Mouse (Mus musculus) cerebellum, adult (tissue): ENCODE measurements around the gene Metrnl.
"Not testable (repeated sequence)": the region's sequence is repeated elsewhere in the genome, so short reads cannot be mapped to it uniquely, and the experiment has no call there.

Experiments
- ATAC-seq: cut with Nextera tagmentation; 2 replicates; pipeline ENCODE4 v1.9.2; 2017; ENCODE audit warnings: mild to moderate bottlenecking, moderate library complexity, mixed read lengths; ENCODE audit not compliant: insufficient number of reproducible peaks, low FRiP score, low TSS enrichment

Gene Metrnl

DNA sequence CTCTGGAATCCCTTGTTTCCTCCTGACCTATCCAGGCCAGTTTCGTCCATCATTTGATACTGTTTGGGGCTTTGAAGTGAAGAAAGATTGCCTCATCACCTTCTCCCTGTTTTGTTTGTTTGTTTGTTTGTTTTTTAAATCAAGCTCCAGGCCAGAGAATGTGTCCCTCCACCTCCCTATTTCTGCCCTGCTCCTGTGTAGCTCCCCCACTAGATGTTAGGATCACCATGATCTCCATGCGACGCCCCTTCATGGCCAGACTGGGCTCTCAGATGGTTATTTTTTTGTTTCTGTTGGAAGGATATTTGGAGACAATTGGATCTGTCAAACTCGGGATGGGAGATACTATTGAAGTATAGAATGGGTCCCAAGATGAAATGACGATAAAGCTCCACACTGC is at the start of gene Metrnl:
TSS of gene Metrnl (plus strand) at position 301 of the 400 bp plus-strand sequence.
- no peak for ATAC-seq

DNA sequence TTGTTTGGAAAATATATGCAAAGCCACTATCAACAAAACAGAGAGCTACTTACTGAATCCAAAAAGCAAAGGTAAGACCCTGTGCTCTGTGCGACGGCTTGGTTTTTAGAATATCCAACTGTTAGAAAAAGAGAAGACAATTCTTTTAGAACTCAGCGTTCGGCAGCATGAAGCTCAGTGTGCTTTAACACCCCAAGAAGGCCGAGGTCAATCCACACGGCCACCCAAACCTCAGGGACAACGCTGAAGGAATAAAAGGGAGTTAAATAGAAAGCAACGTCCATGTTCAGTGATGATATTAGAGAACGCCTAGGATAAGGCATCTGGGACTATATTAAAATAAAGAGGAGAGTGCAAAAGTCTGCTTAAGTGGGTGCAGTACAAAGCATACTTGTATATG is 49.8 kb upstream of the Metrnl start:
- ATAC-seq: no peak

- ATAC-seq: no peak
Measured at GRCm38 (mm10) chr11:121651983-121652382, 49.4 kb upstream of the Metrnl start.

GRCm38 (mm10) chr11:121652547-121653305 is 48.6 kb upstream of the Metrnl start:
- ATAC-seq: no peak

DNA sequence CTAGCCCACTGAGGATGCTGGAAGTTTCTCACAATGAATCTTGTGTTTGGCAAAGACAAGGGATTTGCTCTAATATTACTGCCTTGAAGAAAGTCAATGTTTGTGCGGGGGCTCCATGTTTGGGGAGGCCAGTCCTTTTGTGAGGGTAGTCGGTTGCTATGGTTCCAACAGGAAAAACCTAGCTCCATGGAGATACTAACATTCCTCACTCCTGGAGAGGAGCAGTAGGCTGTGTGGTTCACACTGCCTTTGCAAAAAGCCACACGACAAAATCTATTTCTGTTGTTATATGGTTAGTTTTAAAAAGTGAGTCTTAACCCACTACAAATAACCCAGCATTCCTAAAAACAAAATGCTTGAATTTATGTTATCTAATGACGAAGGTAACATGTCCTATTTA is 47.7 kb upstream of the Metrnl start:
- no peak for ATAC-seq

- no peak for ATAC-seq
Measured at GRCm38 (mm10) chr11:121654406-121654945, 46.9 kb upstream of the Metrnl start.

- no peak for ATAC-seq
Measured at GRCm38 (mm10) chr11:121655166-121655806, 46.1 kb upstream of the Metrnl start.

GRCm38 (mm10) chr11:121655807-121656511 is 45.4 kb upstream of the Metrnl start:
- ATAC-seq: no peak

DNA sequence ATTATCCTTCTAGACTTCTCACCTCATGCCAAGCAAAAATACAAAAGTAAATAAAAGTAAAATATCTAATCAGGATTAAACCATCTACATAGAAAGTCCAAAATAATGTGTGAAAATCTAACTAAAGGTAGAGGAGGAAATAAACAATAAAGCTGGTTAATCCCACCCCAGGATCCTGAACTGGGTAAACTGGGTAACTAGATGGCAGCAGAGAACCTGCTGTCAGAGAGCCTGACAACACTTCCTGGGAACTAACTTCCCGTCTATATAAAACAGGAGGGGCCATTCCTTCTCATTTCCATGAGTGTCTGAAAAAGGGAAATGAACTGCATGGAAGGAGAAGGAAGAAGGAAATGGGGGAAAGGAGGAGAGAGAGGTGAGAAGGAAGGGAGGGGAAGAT is 43.2 kb upstream of the Metrnl start:
- ATAC-seq: no peak

- ATAC-seq: not testable (repeated sequence)
Measured at GRCm38 (mm10) chr11:121660604-121661003, 40.7 kb upstream of the Metrnl start.

- ATAC-seq: no peak
Measured at GRCm38 (mm10) chr11:121661116-121661515, 40.2 kb upstream of the Metrnl start.

DNA sequence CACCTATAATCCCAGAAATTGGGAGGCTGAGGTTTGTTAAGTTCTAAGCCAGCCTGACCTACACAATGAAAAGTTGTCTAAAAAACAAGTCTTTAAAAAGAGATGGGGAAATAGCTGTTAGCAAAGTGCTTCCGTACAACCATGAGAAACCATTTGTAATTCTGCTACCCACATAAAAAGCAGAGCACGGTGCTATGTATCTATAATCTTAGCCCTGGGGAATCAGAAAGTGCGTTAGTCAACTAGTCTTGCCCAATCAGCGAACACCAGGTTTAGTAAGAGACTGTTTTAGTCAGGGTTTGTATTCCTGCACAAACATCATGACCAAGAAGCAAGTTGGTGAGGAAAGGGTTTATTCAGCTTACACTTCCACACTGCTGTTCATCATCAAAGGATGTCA is 33.8 kb upstream of the Metrnl start:
- ATAC-seq: no peak

- no peak for ATAC-seq
Measured at GRCm38 (mm10) chr11:121668776-121669175, 32.6 kb upstream of the Metrnl start.

- no peak for ATAC-seq
Measured at GRCm38 (mm10) chr11:121670926-121671325, 30.4 kb upstream of the Metrnl start.

GRCm38 (mm10) chr11:121672312-121672989 is 28.9 kb upstream of the Metrnl start:
- no peak; the same call in 1 of the 2 replicates for ATAC-seq

- ATAC-seq: peak; percentile 99
Measured at GRCm38 (mm10) chr11:121672990-121673572, 28.3 kb upstream of the Metrnl start, which contains the start of gene B3gntl1. Gene B3gntl1, minus strand, starts transcription at chr11:121673153.

GRCm38 (mm10) chr11:121673629-121674028 is 27.7 kb upstream of the Metrnl start:
- ATAC-seq: peak; percentile 16; the same call in 1 of the 2 replicates

- no peak for ATAC-seq
Measured at GRCm38 (mm10) chr11:121676836-121677235, 24.5 kb upstream of the Metrnl start.

- ATAC-seq: no peak
Measured at GRCm38 (mm10) chr11:121679581-121679980, 21.8 kb upstream of the Metrnl start.

DNA sequence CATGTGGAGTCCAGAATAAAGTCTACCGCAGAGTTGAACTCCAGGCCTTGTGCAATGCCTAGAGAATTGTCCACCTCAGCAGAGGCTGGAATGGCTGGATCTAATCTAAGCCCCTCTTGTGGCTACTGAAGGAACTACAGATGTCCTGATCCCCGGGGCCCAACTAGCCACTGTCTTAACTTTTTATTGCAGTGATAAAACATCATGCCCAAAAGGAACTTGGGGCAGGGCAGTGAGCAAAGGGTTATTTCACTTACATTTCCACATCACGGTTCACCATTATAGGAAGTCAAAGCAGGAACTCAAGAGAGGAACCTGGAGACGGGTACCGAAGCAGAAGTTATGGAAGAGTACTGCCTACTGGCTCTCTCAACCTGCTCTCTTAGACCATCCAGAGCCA is 20.6 kb upstream of the Metrnl start:
- ATAC-seq: no peak
